Mouse (Mus musculus) frontal cortex, postnatal 36 days (tissue): ENCODE measurements around the gene Prelid1.

Experiments
- DNase-seq, 2 experiments: peaks; one replicate each; pipeline ENCODE4 v3.0.0; 2022; ENCODE audit warnings: low spot score in 2 of 2

Prelid1 gene

DNA sequence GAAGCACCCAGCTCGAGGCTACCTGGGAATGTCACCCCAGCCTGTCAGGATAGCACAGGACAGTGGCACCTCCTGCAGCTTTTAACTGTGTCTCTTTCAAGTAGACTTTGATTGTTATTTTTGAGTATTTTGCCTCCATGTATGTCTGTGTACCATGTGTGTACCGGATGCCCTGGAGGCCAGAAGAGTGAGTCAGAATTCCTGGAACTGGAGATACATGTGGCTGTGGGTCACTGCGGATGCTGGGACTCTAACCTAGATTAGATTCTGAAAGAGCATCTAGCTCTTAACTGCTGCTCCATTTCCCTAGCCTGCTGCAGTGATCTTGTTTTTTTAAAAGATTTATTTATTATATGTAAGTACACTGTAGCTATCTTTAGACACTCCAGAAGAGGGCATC, 12.0 kb downstream of the Prelid1 start:
- DNase-seq: no peak

DNA sequence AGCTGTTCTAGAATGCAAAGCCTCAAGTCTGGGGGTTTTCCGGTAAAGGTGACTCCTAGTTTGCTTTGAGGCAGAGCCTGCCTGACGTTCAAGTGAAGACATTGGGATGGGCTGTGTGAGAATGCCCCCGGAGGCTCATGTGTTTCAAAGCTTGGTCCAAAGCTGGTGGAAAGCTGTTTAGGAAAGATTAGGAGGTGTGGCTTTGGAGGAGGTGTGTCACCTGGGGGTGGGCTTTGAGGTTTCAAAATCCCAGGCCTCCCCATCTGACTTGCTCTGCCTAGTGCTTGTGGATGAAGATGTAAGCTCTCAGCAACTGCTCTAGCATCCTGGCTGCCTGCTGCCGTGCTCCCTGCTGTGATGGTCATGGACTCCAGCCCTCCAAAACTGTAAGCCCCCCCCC, 15.4 kb downstream of the Prelid1 start:
- DNase-seq: no peak

DNA sequence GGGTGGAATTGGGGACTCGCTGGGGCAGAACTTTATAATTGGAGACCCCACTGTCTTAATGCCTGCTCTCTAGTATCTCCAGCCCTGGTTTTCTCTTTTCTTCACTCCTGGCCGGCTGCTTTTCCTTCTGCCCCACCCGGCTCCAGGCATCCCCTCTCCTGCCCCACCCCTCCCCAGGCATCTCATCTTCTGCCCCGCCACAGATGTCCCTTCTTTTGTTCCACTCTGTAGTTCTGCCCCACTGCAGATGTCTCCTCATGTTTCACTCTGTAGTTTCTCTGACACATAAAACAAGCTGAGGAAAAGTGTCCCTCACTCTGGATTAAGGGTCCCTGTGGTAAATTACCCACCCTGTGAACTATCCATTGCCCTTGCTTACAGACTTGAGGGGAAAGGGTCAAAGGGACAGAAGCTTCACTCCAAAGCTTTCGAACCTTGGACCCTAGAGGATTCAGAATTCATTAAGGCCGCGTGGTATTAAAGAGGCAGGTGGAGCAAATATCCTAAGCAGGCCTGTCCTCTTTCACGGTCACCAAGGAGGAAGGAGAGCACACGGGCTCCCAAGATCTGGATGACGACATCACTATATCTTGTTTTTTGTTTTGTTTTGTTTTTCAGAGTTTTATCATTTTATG, 17.2 kb downstream of the Prelid1 start:
- no peak for DNase-seq

DNA sequence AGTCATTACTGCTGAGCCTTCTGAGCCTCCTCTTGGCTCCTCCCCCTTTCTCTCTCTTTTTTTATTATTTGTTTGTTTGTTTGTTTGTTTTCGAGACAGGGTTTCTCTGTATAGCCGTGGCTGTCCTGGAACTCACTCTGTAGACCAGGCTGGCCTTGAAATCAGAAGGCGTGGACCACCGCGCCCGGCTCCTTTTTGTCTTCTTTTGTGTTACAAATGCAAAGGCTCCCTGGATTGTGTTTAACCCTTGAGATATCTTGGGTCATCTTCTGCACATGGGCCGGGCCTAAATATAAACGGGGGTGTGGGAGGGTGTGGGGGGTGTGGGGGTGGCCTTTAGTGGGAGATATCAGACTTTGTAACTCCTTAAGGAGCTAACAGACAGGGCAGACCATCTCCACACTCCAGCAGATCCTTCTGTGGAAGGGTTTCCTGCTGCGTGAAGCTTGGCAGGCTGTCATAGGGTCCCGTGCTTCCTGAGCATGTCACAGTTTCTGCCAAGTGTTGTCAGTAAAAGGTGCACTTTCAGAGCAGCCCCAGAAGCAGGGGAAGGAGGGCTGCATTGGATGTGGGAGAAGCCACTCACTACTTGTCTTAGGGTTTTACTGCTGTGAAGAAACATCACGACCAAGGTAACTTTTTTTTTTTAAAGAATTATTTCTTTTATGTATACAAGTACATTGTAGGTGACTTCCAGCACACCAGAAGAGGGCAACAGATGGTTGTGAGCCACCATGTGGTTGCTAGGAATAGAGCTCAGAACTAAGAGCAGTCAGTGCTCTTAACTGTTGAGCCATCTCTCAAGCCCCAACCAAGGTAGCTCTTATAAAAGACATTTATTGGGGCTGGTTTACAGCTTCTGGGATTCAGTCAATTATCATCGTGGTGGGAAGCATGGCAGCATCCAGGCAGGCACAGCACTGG, 18.1 kb downstream of the Prelid1 start:
- DNase-seq: no peak

DNA sequence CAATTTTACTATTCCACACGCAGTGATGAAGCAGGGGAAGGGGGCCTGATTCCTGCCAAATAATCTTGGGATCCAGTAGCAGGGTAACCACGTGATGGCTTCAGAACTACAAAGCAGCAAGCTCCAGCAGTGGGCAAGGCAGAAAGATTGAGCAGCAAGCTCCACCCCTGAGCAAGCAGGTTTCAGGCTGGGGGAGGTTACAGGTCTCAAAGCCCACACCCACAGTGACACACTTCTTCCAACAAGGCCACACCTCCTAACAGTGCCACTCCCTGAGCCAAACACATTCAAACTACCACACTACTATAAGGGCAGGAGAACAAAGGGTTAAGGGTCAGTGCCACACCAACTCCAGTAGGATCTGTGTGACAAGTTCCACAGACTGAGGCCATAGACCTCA, 19.0 kb downstream of the Prelid1 start:
- DNase-seq: no peak

DNA sequence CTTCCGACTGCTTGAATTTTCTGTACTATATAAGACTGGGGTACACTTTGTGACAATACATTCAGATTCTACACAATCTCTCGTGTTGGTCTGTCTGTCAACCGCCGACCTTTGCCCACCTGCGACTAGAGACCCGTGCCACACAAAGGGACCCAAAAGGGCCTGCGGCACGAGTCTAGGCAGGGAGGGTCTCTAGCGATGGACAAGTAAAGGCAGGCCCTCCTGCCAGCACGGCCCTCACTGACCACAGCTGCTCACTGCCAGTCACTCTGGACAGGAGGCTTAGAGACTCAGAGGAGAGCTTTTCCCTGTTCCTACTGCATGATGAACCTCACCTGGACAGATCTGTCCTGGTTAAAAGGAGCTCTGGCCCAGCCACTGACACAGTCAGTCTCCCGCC, 22.2 kb downstream of the Prelid1 start:
- no peak for DNase-seq

DNA sequence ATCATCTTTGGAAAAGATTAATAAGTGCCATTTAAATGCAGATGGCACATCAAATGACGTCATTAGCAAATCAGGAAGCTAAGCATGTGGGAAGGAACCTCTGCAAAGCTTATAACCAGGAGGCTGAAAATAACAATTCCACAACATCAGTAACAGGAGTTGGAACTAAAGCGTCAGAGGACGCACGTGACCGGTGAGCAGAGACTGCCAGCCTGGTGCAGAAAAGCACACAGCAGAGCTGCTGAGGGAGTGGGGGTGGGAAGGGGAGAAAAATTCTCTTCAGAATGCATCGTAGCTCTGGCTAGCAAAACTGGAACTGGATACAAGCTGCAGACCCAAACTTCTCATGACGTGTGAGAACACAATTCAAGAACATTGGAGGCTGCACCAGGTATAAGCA, 24.0 kb downstream of the Prelid1 start:
- DNase-seq: peak in 1 of 2 experiments; percentile 68

DNA sequence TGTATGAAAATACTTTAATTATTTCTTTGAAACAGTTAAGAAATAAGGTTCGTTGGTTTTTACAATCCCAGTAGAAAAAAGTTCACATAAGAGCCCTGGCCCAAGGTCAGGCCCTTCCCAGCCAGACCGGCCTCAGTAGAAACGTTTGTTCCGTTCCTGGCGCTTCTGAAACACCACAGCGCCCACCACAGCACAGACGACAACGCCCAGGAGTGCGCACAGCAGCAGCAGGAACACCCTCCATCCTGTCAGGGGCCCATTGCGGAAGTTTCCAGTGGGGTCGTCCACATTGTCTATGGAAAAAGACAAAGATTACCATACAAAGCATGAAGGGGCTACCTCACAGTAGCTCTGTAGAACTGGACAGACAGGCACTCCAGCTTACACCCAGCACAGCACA, 26.4 kb downstream of the Prelid1 start:
- no peak for DNase-seq

DNA sequence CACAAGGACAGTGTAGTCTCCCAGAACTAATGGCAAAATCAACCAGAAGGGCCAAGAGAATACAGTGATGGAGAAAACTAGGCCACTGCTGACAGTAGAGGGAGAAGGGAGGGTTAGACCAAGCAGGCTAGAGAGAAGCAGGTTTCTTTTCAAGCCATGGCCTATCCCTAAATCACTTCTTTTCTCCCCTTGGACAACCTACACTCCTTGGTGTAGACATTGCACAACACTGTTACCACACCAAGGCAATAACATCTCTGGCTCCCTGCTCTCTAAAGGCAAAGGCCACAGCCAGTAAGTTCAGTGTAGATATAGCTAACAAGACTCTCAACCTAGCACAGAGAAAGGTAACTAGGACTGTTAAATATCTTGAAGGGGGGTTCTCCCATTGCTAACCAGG, 40.8 kb downstream of the Prelid1 start:
- no peak for DNase-seq

DNA sequence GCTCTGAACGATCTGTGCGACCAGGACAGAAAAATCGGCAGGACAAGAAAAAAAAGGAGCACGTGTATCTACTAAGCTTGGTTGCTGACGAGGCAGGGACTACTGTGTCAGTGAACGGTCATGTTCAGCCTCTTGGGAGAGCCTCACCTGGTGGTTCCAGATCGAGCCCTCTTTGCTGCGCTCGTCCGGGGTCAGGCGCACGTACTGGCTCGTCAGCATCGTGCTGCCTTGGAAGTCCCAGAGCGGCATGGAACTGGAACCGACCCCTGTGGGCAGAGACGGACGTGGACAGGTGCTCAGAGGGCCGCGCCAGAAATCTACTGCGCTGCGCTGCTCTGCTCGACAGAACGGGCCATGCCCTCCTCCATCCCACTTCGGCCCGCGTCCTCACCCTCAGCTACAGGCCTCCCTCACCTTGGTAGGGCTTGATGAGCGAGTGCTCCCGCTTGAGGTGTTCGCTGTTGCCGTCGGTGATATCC, 41.7 kb downstream of the Prelid1 start:
- no peak for DNase-seq

DNA sequence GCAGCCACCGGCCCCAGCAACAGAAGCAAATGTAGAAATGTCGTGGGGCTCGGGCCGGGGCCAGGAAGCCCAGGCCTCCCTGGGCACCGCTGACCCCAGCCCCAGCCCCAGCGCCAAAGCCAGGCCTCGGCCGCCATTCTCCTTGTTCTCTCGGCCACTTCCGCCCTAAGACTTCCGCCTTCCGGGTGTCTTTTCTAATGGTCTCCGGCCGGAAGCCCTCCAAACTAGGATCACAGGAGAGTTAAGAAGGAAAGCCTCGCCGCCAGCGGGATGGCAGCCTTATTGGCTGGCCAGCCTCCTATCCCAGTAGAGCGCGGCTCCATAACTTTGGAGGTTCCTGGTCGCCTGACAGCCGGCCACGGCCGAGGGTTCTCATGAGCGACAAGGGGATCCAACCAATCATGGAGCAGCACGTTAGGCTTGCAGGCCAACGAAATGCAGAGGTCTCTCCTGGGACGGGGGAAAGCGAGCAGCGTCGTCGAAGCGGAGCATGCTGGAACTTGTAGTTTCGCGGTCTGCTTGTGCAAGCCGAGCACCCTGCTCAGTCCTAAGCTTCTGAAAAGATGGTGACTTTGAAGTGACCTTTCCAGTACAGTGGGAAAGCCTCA, 42.3 kb downstream of the Prelid1 start, which contains the start of gene Lman2:
Gene Lman2 (minus strand): TSS at position 331 of the 608 bp plus-strand sequence.
- DNase-seq: peak; percentile 97 to 99

DNA sequence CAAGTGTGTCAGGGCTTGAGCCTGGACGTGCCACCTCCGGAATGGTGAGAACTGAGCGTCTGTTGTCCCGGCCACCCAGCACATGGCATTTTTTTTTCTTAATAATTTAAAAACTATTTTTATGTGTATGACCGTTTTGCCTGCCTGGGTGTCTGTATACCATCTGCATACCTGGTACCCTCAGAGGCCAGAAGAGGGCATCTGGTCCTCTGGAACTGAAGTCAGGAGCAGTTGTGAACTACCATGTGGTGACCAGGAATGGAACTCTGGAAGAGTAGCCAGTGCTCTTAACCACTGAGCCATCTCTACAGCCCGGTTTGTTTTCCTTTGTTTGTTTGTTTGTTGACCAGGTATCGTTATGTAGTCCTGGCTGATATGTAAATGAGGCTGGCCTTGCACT, 48.1 kb downstream of the Prelid1 start:
- DNase-seq: no peak

DNA sequence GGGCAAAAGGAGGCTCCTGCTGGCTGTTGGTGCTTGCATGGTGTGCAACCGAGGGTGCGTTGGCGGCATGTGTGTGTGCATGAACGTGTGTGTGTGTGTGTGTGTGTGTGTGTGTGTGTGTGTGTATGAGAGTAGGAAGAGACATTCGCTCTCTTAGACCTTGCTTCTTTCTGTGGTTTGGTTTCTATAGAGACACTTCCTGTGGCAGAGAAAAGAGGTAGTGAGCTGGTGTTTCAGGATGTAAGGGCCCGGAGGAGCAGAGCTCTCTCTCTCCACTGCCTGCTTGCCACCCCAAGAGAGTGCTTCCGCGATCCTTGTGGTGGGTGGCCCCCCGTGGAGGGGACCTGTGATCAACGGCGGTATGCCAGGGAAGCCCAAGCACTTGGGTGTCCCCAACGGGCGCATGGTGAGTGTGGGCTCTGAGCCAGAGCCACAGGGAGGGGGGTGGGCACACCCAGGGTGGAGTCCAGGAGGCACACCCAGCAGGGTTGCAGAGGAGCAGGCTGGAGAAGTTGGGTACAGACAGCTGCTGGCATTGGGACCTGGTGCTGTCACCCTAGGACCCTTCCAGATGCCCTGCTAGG, 49.3 kb downstream of the Prelid1 start, which contains the start of gene Rgs14:
Gene Rgs14 (plus strand): TSS at position 202 of the 584 bp plus-strand sequence.
- DNase-seq: peak; percentile 41 to 58

DNA sequence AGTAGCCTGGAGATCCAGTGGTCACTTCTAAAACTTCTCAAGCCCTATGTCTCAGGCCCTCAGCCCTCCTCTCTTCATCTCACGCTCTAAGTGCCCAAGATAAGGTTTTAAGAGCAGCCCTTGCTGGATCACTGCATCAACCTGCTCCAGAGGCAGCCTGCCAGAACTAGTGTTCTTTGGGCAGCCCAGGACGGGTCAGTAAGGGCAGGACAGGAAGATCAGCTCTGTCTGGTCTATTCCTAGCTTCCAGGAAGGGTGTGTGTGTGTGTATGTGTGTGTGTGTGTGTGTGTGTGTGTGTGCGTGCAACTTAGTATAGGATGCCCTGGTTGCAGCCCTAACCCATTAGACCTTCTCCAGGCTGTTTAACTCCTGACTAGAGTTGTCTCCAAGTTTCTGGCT, 49.9 kb downstream of the Prelid1 start:
- no peak for DNase-seq

DNA sequence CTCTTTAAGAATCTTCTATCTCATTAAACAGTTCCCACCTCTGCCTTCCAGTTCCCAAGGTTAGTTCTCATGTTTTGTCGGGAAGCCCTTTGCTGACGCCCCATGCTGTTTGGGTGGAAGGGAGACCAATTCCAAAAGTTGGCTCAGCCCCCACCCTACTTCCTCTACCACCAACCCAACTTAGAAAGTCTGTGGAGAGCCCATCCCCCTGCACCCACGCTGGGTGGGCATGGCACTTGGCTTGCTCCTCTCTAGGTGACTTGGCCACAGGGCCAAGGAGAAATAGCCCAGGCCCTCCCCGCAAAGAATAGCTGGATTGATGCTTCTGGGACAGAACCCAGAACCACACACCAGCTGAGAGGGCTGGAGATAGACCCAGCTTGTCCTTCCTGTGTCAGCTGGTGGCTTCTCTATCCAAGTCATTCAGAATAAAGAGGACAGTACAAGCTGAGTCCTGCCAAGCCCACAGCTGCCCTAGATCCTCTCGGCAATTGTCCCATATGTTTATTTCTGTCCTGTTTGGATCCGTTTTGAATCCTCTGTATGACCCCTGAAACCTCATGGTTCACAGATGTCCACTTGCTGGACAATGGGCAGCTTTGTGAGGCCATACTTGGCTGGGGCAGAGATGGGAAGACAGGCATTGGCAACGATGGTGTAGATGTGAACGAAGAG, 50.8 kb downstream of the Prelid1 start:
- DNase-seq: peak in 1 of 2 experiments; percentile 42

DNA sequence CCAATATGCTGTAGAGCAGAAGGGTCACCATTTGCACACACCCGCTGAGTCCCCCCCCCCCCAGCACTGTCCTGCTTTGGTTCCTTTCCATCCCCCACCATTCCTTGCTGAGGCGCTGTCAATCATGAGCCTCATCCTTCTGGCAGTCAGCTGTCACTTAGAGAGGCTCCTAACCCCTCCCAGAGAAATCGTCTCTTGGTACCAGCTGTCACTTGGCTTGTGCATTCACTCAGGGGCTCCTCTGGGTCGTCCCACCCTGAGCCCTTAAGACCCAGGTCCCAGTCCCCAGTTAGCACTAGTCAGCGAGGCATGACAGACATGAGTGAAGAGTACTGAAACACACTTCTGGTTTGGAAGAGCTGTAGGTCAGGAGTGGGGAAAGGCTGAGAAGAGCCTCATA, 51.4 kb downstream of the Prelid1 start:
- DNase-seq: no peak

DNA sequence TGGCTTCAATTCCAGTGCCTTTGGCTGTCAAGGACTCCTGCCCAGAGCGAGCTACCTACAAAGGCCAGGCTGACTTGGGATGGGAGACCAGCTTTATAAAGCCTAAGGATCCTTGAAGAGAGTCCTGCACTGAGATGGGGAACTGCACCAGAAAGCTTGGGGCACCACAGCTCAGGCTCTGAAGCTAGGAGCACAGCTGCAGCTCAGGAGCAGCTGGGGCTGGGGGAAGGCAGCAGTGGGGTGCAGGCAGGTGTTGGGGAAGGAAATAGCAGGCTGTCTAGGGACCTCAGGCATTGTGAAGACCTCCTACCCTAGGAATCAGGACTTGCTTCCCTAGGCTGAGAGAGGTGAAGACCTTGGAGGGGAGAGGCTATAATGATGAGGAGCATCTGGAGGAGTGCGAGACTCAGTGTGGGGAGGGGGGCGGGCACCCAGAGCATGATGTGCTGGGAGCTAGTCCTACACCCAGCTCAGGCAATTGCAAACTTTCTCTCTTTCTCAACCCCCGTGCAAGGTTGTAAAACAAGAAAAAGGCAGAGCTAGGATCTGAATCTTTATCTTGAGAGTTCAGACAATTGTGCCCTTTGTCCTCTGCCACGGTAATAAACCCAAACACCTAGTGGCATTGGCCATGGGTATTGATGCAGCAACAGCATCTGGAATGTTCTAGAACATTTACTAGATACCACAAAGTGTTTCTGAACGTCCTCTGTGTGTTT, 54.1 kb downstream of the Prelid1 start:
- DNase-seq: no peak
